Mouse (Mus musculus) activated CD4-positive, CD25-positive, alpha-beta regulatory T cell, adult 4 months (primary cell): ENCODE measurements around the gene Slc35d1. TPM values are rescaled to one million over a fixed set of nuclear protein-coding genes. Genes with fewer than 3 reads are reported as not detected.

Source experiments
- ATAC-seq: one replicate; pipeline ENCODE4 v1.8.0; 2017
- polyA plus RNA-seq, 2 experiments: library from polyadenylated mRNA; unstranded; fragments of 100-300 nt; shearing (Covaris generic); gene quantifications; one replicate each; pipeline ENCODE4 v1.2.1; 2017

Slc35d1 gene
- polyA plus RNA-seq = 10 to 100 TPM; 21.6 to 25.3 TPM

DNA sequence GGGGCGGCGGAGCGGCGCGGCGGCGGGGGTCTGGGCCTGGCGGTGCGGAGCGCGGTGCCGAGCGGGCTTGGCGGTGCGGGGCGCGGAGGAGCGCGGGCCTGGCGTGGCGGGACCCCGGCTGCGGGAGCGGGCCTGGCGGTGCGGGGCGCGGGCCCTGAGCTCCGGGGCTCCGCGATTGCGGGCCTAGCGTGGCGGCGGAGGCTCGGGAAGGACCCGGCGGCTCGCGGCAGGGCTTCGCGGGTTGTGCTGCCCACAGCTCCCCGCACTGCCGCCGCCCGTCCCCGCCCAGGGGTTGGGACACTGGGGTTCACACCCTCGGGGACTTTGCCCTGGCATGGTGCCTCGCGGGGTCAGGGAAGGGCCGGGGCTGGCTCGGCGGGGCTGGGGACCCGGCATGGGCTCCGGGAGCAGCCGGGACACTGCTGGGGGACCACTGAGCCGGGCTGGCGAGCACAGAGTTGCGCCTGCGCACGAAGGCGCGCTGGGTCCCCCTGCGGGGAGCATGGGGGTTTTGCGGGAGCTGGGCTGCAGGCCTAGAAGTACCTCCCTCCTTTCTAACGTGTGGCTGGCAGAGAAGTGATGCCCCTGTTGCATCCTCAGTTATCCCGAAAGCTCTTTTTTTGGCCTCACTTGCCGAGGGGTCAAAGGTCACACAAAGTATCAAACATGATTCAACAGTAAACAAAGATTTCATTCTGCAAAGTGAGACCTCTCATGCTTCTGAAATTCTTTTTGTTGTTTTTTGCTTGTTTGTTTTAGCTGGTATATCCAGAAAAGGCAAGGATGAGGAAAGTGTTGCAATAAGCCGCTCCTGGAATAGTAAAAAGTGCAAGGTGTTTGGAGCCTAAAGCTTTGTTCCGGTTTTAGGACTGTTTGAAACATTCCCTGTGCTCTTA lies at the start of gene Slc35d1:
Gene Slc35d1 (minus strand): TSS at position 240 of the 896 bp plus-strand sequence.
- peak; percentile 50 for ATAC-seq

DNA sequence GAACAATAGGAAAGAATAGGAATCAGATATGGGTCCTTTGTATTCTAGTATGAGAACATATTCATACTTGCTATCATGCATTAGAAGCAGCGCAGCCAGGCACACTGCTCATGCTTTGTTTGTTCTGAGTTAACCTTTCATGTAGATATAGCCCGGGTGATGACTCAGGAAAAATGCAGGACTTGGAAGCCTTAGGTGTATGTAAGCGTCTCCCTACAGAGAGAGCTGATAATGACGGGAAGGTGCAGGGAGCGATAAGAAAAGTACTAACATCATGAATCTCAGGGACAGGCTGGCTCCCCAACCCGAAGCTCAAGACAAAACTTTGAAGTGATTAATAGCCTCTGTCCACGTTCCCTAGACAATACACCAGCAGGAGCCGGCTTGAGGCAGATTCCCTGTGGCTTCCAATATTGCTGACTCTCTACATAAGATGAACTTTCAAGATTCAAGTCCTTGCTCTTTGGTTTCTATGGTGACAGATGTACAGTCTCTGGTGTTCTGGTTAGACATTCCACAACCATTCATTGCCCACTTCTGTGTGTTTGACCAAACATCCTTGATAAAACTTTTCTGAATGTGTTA lies 48.9 kb upstream of the Slc35d1 start:
- no peak for ATAC-seq

GRCm38 (mm10) chr4:103263378-103263777 lies 48.4 kb upstream of the Slc35d1 start:
- no peak for ATAC-seq

- ATAC-seq = no peak
Measured at GRCm38 (mm10) chr4:103258817-103259216, 43.9 kb upstream of the Slc35d1 start.

GRCm38 (mm10) chr4:103253846-103254245 lies 38.9 kb upstream of the Slc35d1 start:
- no peak for ATAC-seq

DNA sequence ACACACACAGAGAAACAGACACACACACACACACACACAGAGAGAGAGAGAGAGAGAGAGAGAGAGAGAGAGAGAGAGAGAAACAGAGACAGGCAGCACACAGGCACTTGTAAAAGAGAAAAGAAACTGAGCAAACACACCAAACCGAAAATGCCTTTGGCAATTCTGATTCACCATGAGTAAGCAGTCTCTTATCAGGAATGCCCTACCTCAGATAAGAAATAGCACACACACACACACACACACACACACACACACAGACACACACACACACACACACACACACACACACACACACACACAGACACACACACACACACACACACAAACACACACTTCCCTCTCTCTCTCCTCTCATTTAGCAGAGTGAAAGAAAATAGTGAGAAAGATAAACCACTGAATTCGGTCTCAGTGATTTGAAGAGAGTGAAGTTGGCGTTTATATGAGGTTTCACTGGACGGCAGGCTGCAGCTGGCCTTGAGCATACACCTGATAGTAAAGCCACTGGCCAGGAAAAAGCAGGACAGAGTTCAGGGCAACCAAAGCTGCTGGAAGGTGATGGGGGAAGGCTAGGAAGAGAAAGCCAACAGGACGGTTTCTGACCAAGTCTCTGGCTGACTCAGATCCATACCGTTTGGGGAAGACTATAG lies 34.6 kb upstream of the Slc35d1 start:
- no peak for ATAC-seq

GRCm38 (mm10) chr4:103247813-103248212 lies 32.8 kb upstream of the Slc35d1 start:
- ATAC-seq = no peak

- no peak for ATAC-seq
Measured at GRCm38 (mm10) chr4:103247249-103247648, 32.3 kb upstream of the Slc35d1 start.

DNA sequence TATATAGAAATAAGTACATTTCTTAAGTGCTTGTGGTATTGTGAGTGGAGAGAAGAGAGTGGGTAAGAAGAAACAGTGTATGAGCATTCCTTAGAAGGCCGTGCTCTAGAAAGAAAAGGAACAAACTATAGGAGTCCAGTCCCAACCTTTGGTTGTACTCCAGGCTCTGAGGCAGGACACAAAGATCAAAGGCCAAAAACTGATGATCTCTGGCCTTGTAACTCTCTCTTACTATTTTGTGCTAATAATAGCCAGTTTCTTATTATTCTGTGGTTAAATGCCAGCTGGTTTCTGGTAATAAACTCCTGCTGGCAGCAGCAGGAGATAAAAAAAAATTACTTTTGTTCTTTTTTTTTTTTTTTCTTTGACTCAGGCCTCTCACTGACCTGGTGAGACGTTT lies 17.2 kb upstream of the Slc35d1 start:
- no peak for ATAC-seq

DNA sequence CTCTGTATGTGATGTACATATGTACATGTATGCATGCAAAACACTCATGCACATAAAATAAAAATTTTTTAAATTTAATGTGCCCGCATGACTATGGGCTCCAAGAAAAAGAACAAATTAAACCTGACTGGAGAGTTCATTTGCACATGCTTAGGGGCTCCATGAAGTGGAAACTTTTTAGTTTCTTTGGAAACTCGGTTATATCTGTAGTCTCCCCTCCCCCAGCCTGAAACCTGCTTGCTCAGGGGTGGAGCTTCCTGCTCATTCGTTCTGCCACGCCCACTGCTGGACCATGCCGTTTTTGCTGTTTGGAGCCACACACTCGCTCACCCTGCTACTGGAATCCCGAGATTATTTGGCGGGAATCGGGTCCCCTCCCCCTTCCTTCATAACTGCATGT lies 7.9 kb upstream of the Slc35d1 start:
- no peak for ATAC-seq

GRCm38 (mm10) chr4:103221789-103222188 lies 6.8 kb upstream of the Slc35d1 start:
- ATAC-seq = no peak

DNA sequence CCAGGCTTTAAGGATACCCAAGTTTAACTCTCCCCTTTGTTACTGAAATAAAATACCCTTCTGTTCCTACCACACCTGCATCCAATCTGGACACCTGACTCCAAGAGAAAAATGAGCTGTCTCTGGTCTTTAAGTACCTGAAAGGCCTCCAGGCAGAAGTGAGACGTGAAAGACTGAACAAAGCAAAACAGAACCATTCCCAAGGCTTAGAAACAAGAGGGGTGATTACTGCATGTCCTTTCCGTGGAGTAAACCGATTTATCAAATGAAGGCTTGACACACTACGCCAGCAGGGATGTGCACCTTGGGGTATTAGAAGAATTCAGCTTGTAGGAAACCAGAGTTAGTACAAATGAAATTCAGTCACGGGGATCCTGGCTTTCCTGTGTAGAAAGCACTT lies 4.0 kb upstream of the Slc35d1 start:
- no peak for ATAC-seq

DNA sequence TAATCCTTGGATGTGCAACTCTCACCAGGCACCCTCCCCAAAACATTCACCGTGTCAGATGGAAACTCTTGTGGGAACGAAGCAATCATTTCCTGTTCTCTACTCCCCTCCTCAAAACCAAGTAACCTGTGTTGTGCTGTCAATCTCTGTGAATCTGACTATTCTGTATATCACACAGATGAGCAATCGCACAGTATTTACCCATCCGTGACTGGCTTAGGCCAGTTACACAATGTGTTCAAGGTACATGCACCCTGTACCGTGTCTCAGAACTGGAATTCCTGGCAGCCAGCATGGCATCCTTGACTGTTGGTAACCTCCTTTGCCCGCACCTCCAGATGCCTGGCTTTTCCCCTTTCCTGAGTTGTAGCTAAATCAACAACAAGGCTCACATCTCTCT lies 1.1 kb upstream of the Slc35d1 start:
- ATAC-seq = peak; percentile 48

DNA sequence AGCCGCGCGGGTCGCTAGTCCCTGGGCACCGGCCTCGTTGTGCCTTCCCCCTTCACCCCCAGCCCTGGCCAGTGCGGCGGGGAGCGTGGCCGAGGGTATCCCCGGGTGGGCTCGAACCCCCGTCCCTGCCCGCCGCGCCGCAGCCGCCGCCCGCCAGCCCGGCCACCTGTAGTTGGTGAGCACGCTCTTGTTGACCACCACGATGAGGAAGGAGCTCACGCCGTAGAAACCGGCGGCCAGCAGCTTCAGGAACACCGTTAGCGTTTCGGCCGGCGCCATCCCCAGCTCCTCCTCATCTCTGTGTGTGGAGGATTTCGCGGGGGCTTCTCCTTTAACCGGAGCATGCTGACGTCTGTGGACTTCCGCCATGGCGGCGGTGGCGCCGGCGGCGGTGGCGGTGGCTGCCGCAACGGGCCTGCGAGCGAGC lies 453 bp downstream of the Slc35d1 start:
- peak; percentile 67 for ATAC-seq

DNA sequence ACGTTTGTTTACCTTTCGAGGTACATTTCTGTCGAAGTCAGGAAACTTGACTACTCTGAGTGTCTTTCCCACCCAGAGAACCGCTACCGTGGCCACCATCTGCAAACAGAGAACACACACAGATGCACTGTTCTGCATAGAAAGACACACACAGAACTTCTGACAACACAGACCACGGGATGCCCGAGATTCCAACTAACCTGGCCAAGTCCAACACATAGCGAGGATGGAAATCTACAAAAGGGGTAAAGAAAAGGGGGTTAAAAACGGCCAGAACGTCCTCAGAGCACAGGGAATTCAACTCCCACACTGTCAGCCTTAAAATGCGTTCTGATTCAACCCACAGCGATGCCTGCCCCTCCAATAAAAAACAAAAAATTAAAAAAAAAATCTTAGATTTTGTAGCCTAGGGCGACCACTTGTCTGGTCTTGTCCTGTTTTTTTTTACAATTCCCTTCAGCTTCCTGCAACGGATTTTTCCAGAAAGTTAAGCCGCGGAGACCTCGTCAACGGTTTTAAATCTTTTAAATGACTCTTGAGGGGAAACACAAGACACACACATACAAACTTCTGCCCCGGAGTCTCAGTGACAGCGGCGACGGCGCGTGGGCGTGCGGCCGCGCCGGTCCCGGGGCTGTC lies 986 bp downstream of the Slc35d1 start:
- ATAC-seq = peak; percentile 40

DNA sequence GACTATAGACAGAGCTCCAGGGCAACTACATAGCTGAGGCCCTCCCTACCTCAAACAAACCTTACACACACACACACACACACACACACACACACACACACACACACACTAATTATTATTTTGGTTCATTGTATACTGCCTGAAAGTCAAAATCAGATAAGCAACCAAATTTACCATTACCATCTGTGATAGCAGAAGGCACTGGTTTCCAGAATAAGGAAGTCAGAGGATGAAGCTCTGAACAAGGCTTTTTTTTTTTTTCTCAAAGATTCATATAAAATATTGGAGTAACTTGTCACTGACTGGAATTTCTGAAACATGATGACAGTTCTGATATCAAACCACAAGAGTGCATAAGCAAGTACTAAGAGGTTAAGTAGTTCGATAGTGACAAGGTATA lies 6.4 kb downstream of the Slc35d1 start:
- no peak for ATAC-seq

- ATAC-seq = no peak
Measured at GRCm38 (mm10) chr4:103203646-103204045, 11.3 kb downstream of the Slc35d1 start.

GRCm38 (mm10) chr4:103200046-103200445 lies 14.9 kb downstream of the Slc35d1 start:
- no peak for ATAC-seq

- no peak for ATAC-seq
Measured at GRCm38 (mm10) chr4:103199086-103199485, 15.9 kb downstream of the Slc35d1 start.

GRCm38 (mm10) chr4:103197401-103197800 lies 17.6 kb downstream of the Slc35d1 start:
- no peak for ATAC-seq

- ATAC-seq = no peak
Measured at GRCm38 (mm10) chr4:103192421-103192820, 22.5 kb downstream of the Slc35d1 start.

- ATAC-seq = no peak
Measured at GRCm38 (mm10) chr4:103188786-103189640, 26.0 kb downstream of the Slc35d1 start.
